Mouse (Mus musculus) MEL (cell line): ENCODE results near the gene Mtor. TPM values are rescaled to one million over a fixed set of nuclear protein-coding genes. Genes with fewer than 3 reads are reported as not detected.

Source experiments
- DNase-seq: peaks from one replicate; pipeline ENCODE4 v3.0.0; 2011; ENCODE audit warnings: low read depth, low spot score
- H3K27ac ChIP-seq: 2 replicates; pipeline ENCODE4 v1.5.1; 2012; ENCODE audit warnings: low read depth, mild to moderate bottlenecking, control low read depth, low read length, moderate library complexity; ENCODE audit not compliant: control insufficient read depth
- H3K27me3 ChIP-seq, 2 experiments: fragments of 150-350 bp in 1 of 2; sonication (generic) in 1 of 2; 2 replicates each; pipeline ENCODE4 v1.6.1; 2012; ENCODE audit warnings: low read length in 2 of 2, mild to moderate bottlenecking in 2 of 2, improper control_type of control experiment in 1 of 2, moderate library complexity in 1 of 2; ENCODE audit not compliant: insufficient read depth in 2 of 2, control insufficient read depth in 1 of 2
- H3K36me3 ChIP-seq, 2 experiments: 2 replicates each; pipeline ENCODE4 v1.6.1; 2012 to 2014; ENCODE audit warnings: low read length in 2 of 2, improper control_type of control experiment in 1 of 2, inconsistent platforms in 1 of 2, mild to moderate bottlenecking in 1 of 2; ENCODE audit not compliant: insufficient read depth in 2 of 2, control insufficient read depth in 1 of 2
- H3K4me1 ChIP-seq, 2 experiments: fragments of 150-350 bp in 1 of 2; sonication (generic) in 1 of 2; 2 replicates each; pipeline ENCODE4 v1.6.1; 2012; ENCODE audit warnings: low read length in 2 of 2, improper control_type of control experiment in 1 of 2, mild to moderate bottlenecking in 1 of 2; ENCODE audit not compliant: insufficient read depth in 2 of 2, control insufficient read depth in 1 of 2
- H3K4me3 ChIP-seq, 2 experiments: fragments of 150-350 bp in 1 of 2; sonication (generic) in 1 of 2; 2 replicates each; pipeline ENCODE4 v1.5.1; 2012; ENCODE audit warnings: low read depth in 2 of 2, low read length in 2 of 2, mild to moderate bottlenecking in 2 of 2, moderate library complexity in 2 of 2, control low read depth in 1 of 2, improper control_type of control experiment in 1 of 2; ENCODE audit not compliant: control insufficient read depth in 1 of 2, insufficient read depth in 1 of 2
- H3K79me2 ChIP-seq: 2 replicates; pipeline ENCODE4 v1.6.1; 2012; ENCODE audit warnings: mild to moderate bottlenecking, low read length, moderate library complexity; ENCODE audit not compliant: control insufficient read depth, poor library complexity, insufficient read depth
- H3K9ac ChIP-seq: 2 replicates; pipeline ENCODE4 v1.6.1; 2012; ENCODE audit warnings: low read depth, mild to moderate bottlenecking, control low read depth, low read length, moderate library complexity; ENCODE audit not compliant: control insufficient read depth, poor library complexity, severe bottlenecking
- H3K9me3 ChIP-seq: fragments of 150-350 bp; sonication (generic); replicated peaks from 2 replicates; pipeline ENCODE4 v1.6.1; 2012; ENCODE audit warnings: mild to moderate bottlenecking, low read length, improper control_type of control experiment, moderate library complexity; ENCODE audit not compliant: insufficient read depth
- CHD2 ChIP-seq: IDR thresholded peaks from 2 replicates; pipeline ENCODE4 v1.6.1; 2011; ENCODE audit warnings: low read length, improper control_type of control experiment
- ELF1 ChIP-seq: IDR thresholded peaks from 2 replicates; pipeline ENCODE4 v1.6.1; 2014; ENCODE audit warnings: low read depth, mild to moderate bottlenecking, inconsistent platforms, low read length, improper control_type of control experiment, moderate library complexity
- HCFC1 ChIP-seq: IDR thresholded peaks from 2 replicates; pipeline ENCODE4 v1.6.1; 2012; ENCODE audit warnings: low read depth, mild to moderate bottlenecking, inconsistent platforms, low read length, improper control_type of control experiment, moderate library complexity
- JUND ChIP-seq: IDR thresholded peaks from 2 replicates; pipeline ENCODE4 v1.6.1; 2011; ENCODE audit warnings: low read depth, mild to moderate bottlenecking, improper control_type of control experiment, low read length
- MAX ChIP-seq: IDR thresholded peaks from 2 replicates; pipeline ENCODE4 v1.6.1; 2011; ENCODE audit warnings: low read length, improper control_type of control experiment
- MAZ ChIP-seq: IDR thresholded peaks from 2 replicates; pipeline ENCODE4 v1.6.1; 2012; ENCODE audit warnings: low read depth, mild to moderate bottlenecking, inconsistent platforms, low read length, improper control_type of control experiment
- MEF2A ChIP-seq: IDR thresholded peaks from 2 replicates; pipeline ENCODE4 v1.6.1; 2014; ENCODE audit warnings: low read depth, mild to moderate bottlenecking, inconsistent platforms, low read length, improper control_type of control experiment; ENCODE audit not compliant: poor library complexity, insufficient replicate concordance, severe bottlenecking; ENCODE audit errors: extremely low read depth
- MYB ChIP-seq: IDR thresholded peaks from 2 replicates; pipeline ENCODE4 v1.6.1; 2011; ENCODE audit warnings: mild to moderate bottlenecking, low read depth, low read length, improper control_type of control experiment
- POLR2AphosphoS5 ChIP-seq: IDR thresholded peaks from 2 replicates; pipeline ENCODE4 v1.6.1; 2012; ENCODE audit warnings: low read depth, borderline replicate concordance, mild to moderate bottlenecking, inconsistent platforms, low read length, moderate library complexity, mixed read lengths
- TAL1 ChIP-seq: IDR thresholded peaks from 2 replicates; pipeline ENCODE4 v1.6.1; 2012; ENCODE audit warnings: mild to moderate bottlenecking, inconsistent platforms, low read length, moderate library complexity, mixed read lengths
- TBP ChIP-seq: IDR thresholded peaks from 2 replicates; pipeline ENCODE4 v1.8.0; 2011; ENCODE audit warnings: low read depth, low read length, improper control_type of control experiment
- USF1 ChIP-seq: IDR thresholded peaks from 2 replicates; pipeline ENCODE4 v1.6.1; 2014; ENCODE audit warnings: low read depth, mild to moderate bottlenecking, inconsistent platforms, low read length, improper control_type of control experiment, moderate library complexity
- USF2 ChIP-seq, 2 experiments: IDR thresholded peaks; 2 replicates each; pipeline ENCODE4 v1.6.1; 2011 to 2012; ENCODE audit warnings: improper control_type of control experiment in 2 of 2, low read length in 2 of 2, borderline replicate concordance in 1 of 2, inconsistent platforms in 1 of 2, low read depth in 1 of 2, mild to moderate bottlenecking in 1 of 2; ENCODE audit not compliant: insufficient read depth in 1 of 2
- ZC3H11A ChIP-seq: IDR thresholded peaks from 2 replicates; pipeline ENCODE4 v1.6.1; 2012; ENCODE audit warnings: low read depth, mild to moderate bottlenecking, inconsistent platforms, low read length, improper control_type of control experiment
- ZNF384 ChIP-seq: IDR thresholded peaks from 2 replicates; pipeline ENCODE4 v1.6.1; 2012; ENCODE audit warnings: low read depth, mild to moderate bottlenecking, inconsistent platforms, low read length, improper control_type of control experiment
- polyA plus RNA-seq, 2 experiments: library from polyadenylated mRNA; stranded (reverse) in 1 of 2; unstranded in 1 of 2; fragments of >175 nt in 1 of 2; fragments of >200 nt in 1 of 2; gene quantifications; 2 replicates each; pipeline versions ENCODE4 v1.2.1 to v1.2.4; 2012; ENCODE audit warnings: low replicate concordance in 2 of 2, low read depth in 1 of 2; ENCODE audit not compliant: insufficient read length in 2 of 2, insufficient read depth in 1 of 2, missing spikeins in 1 of 2
- total RNA-seq: library from RNA; depleted of rRNA; stranded (reverse); fragments of 300-350 nt; gene quantifications from 2 replicates; pipeline ENCODE4 v1.2.3, GENCODE M21; 2012

Gene Mtor
- total and polyA plus RNA-seq, 3 experiments: 23.9 to 35.2 TPM; not detected in 1

GRCm38 (mm10) chr4:148570138-148570537, 121.7 kb downstream of the Mtor start:
- Histone ChIP-seq H3K9me3 (no peaks in the 10 kb centered on the region), H3K36me3 (peaks cover 0 to 21% of the 10 kb centered on the region in 2 experiments; a peak in 2 of 4 replicates), H3K27ac (no peak overlapping the region), H3K4me3 (no peak overlapping the region), H3K4me1 (no peaks in the 10 kb centered on the region), H3K9ac (no peak overlapping the region), H3K79me2 (no peaks in the 10 kb centered on the region), H3K27me3 (no peaks in the 10 kb centered on the region)
- no peak for DNase-seq
- TF ChIP-seq CHD2 (no peak), POLR2AphosphoS5 (no peak), MAZ (no peak), USF2 (IDR thresholded peaks at IDR 0.05; ENCODE audit: borderline replicate concordance in 1 of 2, insufficient read depth in 1 of 2, low read depth in 1 of 2, low read length in 2 of 2) (no peak), TAL1 (no peak), ZNF384 (no peak)

- no peak for DNase-seq
- H3K27me3 ChIP-seq: no peaks in the 10 kb centered on the region
- no peaks in the 10 kb centered on the region for H3K4me1 ChIP-seq
Observed at GRCm38 (mm10) chr4:148570693-148571295, 122.4 kb downstream of the Mtor start.

GRCm38 (mm10) chr4:148573222-148573621, 124.8 kb downstream of the Mtor start:
- Histone ChIP-seq H3K9me3 (no peaks in the 10 kb centered on the region), H3K27ac (no peak overlapping the region), H3K27me3 (no peaks in the 10 kb centered on the region), H3K4me3 (no peak overlapping the region), H3K4me1 (peaks cover 0 to 4% of the 10 kb centered on the region in 2 experiments; a peak in 1 of 4 replicates), H3K36me3 (peaks cover 4 to 24% of the 10 kb centered on the region in 2 experiments), H3K79me2 (no peaks in the 10 kb centered on the region), H3K9ac (no peak overlapping the region)
- TF ChIP-seq MAZ (no peak), TBP (no peak), MYB (no peak), ZC3H11A (no peak)
- DNase-seq: no peak

More at GRCm38 (mm10) chr4:148570693-148571295, 122.4 kb downstream of the Mtor start:
- no peak overlapping the region for H3K9ac ChIP-seq
- H3K27ac ChIP-seq: no peak overlapping the region
- TF ChIP-seq USF1 (no peak), TBP (no peak), MYB (no peak), MAX (no peak), USF2 (IDR thresholded peaks at IDR 0.05; ENCODE audit: borderline replicate concordance in 1 of 2, insufficient read depth in 1 of 2, low read depth in 1 of 2, low read length in 2 of 2) (no peak), MEF2A (no peak), ZNF384 (no peak), JUND (no peak), TAL1 (no peak), ELF1 (no peak), POLR2AphosphoS5 (no peak), HCFC1 (no peak)
- H3K4me3 ChIP-seq: no peak overlapping the region
- H3K9me3 ChIP-seq: no peaks in the 10 kb centered on the region
- peaks cover 0 to 22% of the 10 kb centered on the region in 2 experiments; a peak in 2 of 4 replicates for H3K36me3 ChIP-seq
- no peaks in the 10 kb centered on the region for H3K79me2 ChIP-seq
